Mouse (Mus musculus) heart, embryonic 16.5 days (tissue): ENCODE measurements around the gene Mrpl54. TPM values are rescaled to one million over a fixed set of nuclear protein-coding genes. Genes with fewer than 3 reads are reported as not detected.

ENCODE experiments used
- ATAC-seq: fragments of 200-750 bp; cut with Nextera tagmentation; replicated peaks from 2 replicates; pipeline ENCODE4 v1.8.0; 2017; ENCODE audit warnings: moderate number of reproducible peaks; ENCODE audit not compliant: insufficient read depth, low FRiP score; ENCODE audit errors: extremely low read depth
- H3K27ac ChIP-seq: fragments of 300-500 bp; sonication (generic); 2 replicates; pipeline ENCODE4 v1.5.1; 2014; ENCODE audit warnings: mild to moderate bottlenecking, low read length, control low read depth, moderate library complexity
- H3K27me3 ChIP-seq: fragments of 300-500 bp; sonication (generic); 2 replicates; pipeline ENCODE4 v1.6.1; 2014; ENCODE audit warnings: low read length, mixed read lengths; ENCODE audit not compliant: control insufficient read depth, insufficient read depth
- H3K36me3 ChIP-seq: fragments of 300-500 bp; sonication (generic); 2 replicates; pipeline ENCODE4 v1.6.1; 2014; ENCODE audit not compliant: control insufficient read depth, insufficient read depth
- H3K4me1 ChIP-seq: fragments of 300-500 bp; sonication (generic); 2 replicates; pipeline ENCODE4 v1.6.1; 2014; ENCODE audit warnings: low read length, mixed read lengths; ENCODE audit not compliant: control insufficient read depth, insufficient read depth
- H3K4me2 ChIP-seq: fragments of 300-500 bp; sonication (generic); 2 replicates; pipeline ENCODE4 v1.6.1; 2014; ENCODE audit warnings: low read depth, mild to moderate bottlenecking, control low read depth, low read length
- H3K4me3 ChIP-seq: fragments of 300-500 bp; sonication (generic); 2 replicates; pipeline ENCODE4 v1.5.1; 2014; ENCODE audit warnings: mild to moderate bottlenecking, control low read depth, low read length
- H3K9ac ChIP-seq: fragments of 300-500 bp; sonication (generic); 2 replicates; pipeline ENCODE4 v1.6.1; 2014; ENCODE audit warnings: low read length, control low read depth
- H3K9me3 ChIP-seq: fragments of 300-500 bp; sonication (generic); replicated peaks from 2 replicates; pipeline ENCODE4 v1.6.1; 2016; ENCODE audit warnings: low read length; ENCODE audit not compliant: control insufficient read depth
- WGBS: fragments of 180-500 bp; shearing (Covaris S2); extraction: QIAGEN DNeasy Blood & Tissue Kit; methylation state at CpG from one replicate; pipeline ENCODE4 v1.1.7; 2014; 5-methylcytosine and 5-hydroxymethylcytosine counted together
- polyA plus RNA-seq: library from polyadenylated mRNA; unstranded; fragments of >200 nt; fragmentation: Nextera tagmentation; extraction: Ambion mirVana; gene quantifications from 2 replicates; pipeline ENCODE4 v1.2.1, GENCODE M21; 2015

The Mrpl54 gene
- polyA plus RNA-seq, 1 experiment from 2014 or later: 230 TPM

DNA sequence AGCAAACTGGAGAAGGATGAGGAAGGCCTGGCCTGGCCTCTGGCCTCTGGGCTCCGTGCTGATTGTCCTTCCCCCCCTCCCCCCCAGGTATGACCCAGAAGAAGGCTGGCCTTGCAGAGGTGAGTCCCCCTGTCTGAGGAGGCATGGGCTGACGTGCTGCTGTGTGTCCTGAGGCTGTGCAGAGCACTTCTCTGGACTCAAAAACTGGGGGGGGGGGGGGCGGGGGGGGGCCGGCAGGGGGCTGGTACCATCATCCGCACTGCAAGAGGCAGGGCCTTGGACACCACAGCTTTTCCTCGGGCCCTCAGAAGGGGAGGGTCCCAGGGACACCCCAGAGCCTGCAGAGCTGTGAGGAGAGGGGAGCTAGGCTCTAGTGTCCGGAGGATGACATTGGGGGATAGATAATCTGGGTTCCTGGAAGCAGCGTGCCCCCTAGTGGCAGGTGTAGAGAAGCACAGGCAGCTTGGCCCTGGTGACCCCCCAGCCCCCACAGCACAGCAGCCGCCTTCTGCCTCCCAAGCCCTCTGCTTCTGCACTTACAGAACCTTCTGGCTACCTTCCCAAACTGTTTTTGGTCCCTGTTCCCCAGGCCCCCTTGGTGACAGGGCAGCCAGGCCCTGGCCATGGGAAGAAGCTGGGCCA lies 38.0 kb upstream of the Mrpl54 start:
- ATAC-seq: no peak
- Histone ChIP-seq H3K4me3 (no peak overlapping the region), H3K9ac (no peak overlapping the region), H3K4me2 (no peak overlapping the region), H3K36me3 (peaks cover 29% of the 10 kb centered on the region), H3K9me3 (no peaks in the 10 kb centered on the region), H3K27ac (no peak overlapping the region), H3K4me1 (peaks cover 40% of the 10 kb centered on the region), H3K27me3 (no peaks in the 10 kb centered on the region)
- 24% methylated on average over 7 of the region's 9 CpGs for WGBS

DNA sequence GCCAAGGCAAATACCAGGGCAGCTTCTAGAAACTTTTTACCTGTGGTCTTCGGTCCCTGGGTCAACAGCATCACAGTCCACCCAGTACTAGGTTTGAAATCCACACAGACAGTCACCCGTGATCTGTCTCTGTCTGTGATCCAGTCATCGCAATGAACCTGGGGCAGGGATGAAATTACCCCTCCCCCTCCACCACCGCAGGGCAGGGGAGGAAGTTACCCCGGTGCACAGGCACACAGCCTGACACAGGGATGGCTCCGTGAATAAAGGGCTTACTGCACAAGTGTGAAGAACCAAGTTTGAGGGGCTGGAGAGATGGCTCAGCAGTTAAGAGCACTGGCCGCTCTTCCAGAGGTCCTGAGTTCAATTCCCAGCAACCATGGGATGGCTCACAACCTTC lies 37.0 kb upstream of the Mrpl54 start:
- H3K27ac ChIP-seq: peak overlapping the region; percentile 49; the same call in 1 of the 2 replicates
- 64% methylated on average over 7 of the region's 7 CpGs for WGBS
- H3K36me3 ChIP-seq: peaks cover 21% of the 10 kb centered on the region
- H3K4me1 ChIP-seq: peaks cover 50% of the 10 kb centered on the region
- H3K4me2 ChIP-seq: 0 out of 2 replicates have a peak overlapping the region, but pooled peaks have one; percentile 26
- no peak overlapping the region for H3K4me3 ChIP-seq
- no peak overlapping the region for H3K9ac ChIP-seq
- ATAC-seq: no peak
- H3K27me3 ChIP-seq: no peaks in the 10 kb centered on the region
- no peaks in the 10 kb centered on the region for H3K9me3 ChIP-seq

- ATAC-seq: no peak
- no peak overlapping the region for H3K4me3 ChIP-seq
- H3K4me2 ChIP-seq: peak overlapping the region; percentile 26
- no peaks in the 10 kb centered on the region for H3K9me3 ChIP-seq
- H3K9ac ChIP-seq: peak overlapping the region; percentile 45
- peaks cover 55% of the 10 kb centered on the region for H3K4me1 ChIP-seq
- H3K36me3 ChIP-seq: peaks cover 20% of the 10 kb centered on the region
- peak overlapping the region; percentile 49 for H3K27ac ChIP-seq
- H3K27me3 ChIP-seq: no peaks in the 10 kb centered on the region
- WGBS: 51% methylated on average over 10 of the region's 10 CpGs
These were observed 36.5 kb upstream of the Mrpl54 start for GRCm38 (mm10) chr10:81303258-81303657.

- WGBS: 23% methylated on average over 14 of the region's 14 CpGs
- peaks cover 15% of the 10 kb centered on the region for H3K36me3 ChIP-seq
- H3K27ac ChIP-seq: peak overlapping the region; percentile 49
- no peaks in the 10 kb centered on the region for H3K27me3 ChIP-seq
- peak overlapping the region; percentile 26 for H3K4me2 ChIP-seq
- H3K4me3 ChIP-seq: no peak overlapping the region
- peak overlapping the region; percentile 45 for H3K9ac ChIP-seq
- H3K4me1 ChIP-seq: peaks cover 59% of the 10 kb centered on the region
- ATAC-seq: 0 out of 2 replicates have a peak, but pooled peaks have one; percentile 12
- no peaks in the 10 kb centered on the region for H3K9me3 ChIP-seq
These were observed 36.1 kb upstream of the Mrpl54 start for GRCm38 (mm10) chr10:81302781-81303218.

DNA sequence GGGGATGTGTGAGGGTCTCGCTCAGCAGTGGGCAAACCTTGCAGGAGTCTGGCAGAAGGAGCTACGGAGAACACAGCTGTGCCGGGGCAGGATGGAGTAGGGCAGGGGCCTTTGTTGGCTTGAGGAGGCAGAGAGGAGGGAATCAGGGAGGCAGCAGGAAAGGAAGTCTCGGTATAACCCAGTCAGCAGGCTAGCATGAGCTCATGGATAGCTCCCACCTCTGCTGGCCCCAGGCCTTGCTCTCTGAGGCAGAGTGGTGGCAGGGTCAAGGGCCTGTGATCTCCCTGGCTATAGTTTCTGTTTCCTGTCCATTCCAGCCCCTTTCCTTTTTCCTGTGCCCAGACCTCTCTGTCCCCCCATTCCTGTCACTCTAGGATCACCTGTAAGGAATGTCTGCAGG lies 35.6 kb upstream of the Mrpl54 start:
- 51% methylated on average over 4 of the region's 4 CpGs for WGBS
- Histone ChIP-seq H3K4me1 (peaks cover 64% of the 10 kb centered on the region), H3K9me3 (no peaks in the 10 kb centered on the region), H3K4me3 (no peak overlapping the region), H3K4me2 (peak overlapping the region; percentile 26), H3K27me3 (no peaks in the 10 kb centered on the region), H3K9ac (peak overlapping the region; percentile 45; the same call in 1 of the 2 replicates), H3K36me3 (peaks cover 10% of the 10 kb centered on the region), H3K27ac (peak overlapping the region; percentile 49)
- ATAC-seq: no peak

DNA sequence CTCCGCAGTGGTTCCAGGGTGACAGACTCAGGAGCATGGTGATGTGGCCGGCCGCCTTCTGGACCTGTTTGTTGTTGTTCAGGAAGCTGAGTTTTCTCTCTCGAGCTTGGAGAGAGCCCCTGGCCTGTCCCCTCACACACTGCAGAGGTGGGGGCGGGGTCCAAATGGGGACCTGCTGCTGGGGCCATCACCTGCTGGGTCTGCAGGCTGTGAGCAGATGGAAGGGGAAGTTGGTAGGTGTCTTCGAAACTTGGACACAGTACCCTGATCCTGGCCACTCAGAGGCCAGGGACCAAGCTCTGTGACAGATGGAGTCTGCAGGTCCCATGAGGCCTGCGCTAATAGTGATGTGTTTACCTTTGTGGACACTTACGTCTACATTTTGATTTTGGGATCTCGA lies 34.6 kb upstream of the Mrpl54 start:
- peaks cover 67% of the 10 kb centered on the region for H3K4me1 ChIP-seq
- no peaks in the 10 kb centered on the region for H3K27me3 ChIP-seq
- no peak for ATAC-seq
- no peak overlapping the region for H3K27ac ChIP-seq
- H3K9ac ChIP-seq: no peak overlapping the region
- 79% methylated on average over 9 of the region's 9 CpGs for WGBS
- no peak overlapping the region for H3K4me2 ChIP-seq
- H3K36me3 ChIP-seq: 0 out of 2 replicates have a peak, but pooled peaks cover 5% of the 10 kb centered on the region
- no peaks in the 10 kb centered on the region for H3K9me3 ChIP-seq
- H3K4me3 ChIP-seq: no peak overlapping the region

- no peaks in the 10 kb centered on the region for H3K36me3 ChIP-seq
- no peaks in the 10 kb centered on the region for H3K9me3 ChIP-seq
- no peak for ATAC-seq
- no peak overlapping the region for H3K4me3 ChIP-seq
- H3K27ac ChIP-seq: no peak overlapping the region
- peaks cover 69% of the 10 kb centered on the region for H3K4me1 ChIP-seq
- WGBS: 73% methylated on average over 9 of the region's 9 CpGs
- H3K9ac ChIP-seq: 0 out of 2 replicates have a peak overlapping the region, but pooled peaks have one; percentile 26
- H3K4me2 ChIP-seq: no peak overlapping the region
- H3K27me3 ChIP-seq: no peaks in the 10 kb centered on the region
These were observed 33.7 kb upstream of the Mrpl54 start for GRCm38 (mm10) chr10:81300352-81300907.

- H3K9ac ChIP-seq: peak overlapping the region; percentile 48; the same call in 1 of the 2 replicates
- H3K27ac ChIP-seq: no peak overlapping the region; the same call in 1 of the 2 replicates
- no peak overlapping the region for H3K4me3 ChIP-seq
- WGBS: 80% methylated on average over 14 of the region's 14 CpGs
- H3K9me3 ChIP-seq: no peaks in the 10 kb centered on the region
- H3K36me3 ChIP-seq: no peaks in the 10 kb centered on the region
- H3K27me3 ChIP-seq: no peaks in the 10 kb centered on the region
- H3K4me1 ChIP-seq: peaks cover 75% of the 10 kb centered on the region
- ATAC-seq: no peak
- H3K4me2 ChIP-seq: no peak overlapping the region
These were observed 33.0 kb upstream of the Mrpl54 start for GRCm38 (mm10) chr10:81299585-81300351.
